Mouse (Mus musculus): ENCODE results near the gene Dnajc17.

DNA sequence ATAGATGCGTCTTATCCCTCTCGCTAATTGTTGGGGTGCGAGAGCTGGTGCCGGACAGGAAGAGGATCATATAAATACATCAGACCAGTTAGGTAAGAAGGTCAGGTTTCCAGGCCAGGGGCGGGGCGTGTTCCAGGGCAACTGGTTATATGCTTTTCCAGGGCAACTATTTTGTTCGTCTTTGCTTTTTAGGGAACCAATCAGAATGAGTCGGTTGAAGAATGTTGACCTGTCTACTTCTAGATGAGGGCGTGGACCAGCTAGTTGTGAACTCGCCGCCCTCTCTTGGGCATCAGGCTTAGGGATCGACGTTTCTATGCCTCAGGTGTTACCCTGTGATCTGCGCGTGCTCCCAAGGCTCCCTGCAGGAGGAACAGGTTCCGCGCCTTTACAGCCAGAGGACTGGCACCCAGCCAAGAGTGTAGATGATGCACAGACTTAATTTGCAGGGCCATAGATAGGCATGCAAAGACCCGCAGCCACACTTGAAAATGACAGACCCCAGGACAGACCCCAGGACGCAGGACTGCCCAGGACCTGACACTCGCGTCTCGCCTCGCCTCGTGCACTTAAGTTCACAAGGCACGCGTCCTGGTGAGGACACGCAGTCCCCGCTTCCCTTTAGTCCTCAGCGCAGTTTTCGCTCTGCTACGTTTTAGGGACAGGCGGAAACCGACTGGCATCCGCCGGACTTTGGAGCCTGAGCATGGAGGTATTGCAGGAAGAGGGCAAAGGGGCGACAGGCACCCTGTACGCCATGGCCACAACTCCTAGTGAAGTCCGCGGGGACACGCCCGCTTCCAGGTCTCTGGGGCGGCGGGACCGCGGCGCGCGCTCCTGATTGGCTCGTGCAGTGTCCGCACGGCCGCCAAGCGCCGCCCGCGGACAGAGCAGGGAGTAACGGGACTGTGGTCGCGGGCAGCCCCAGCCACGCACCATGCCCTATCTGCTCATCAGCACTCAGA lies 41.4 kb downstream of the Dnajc17 start, which contains the start of gene Gchfr:
- TF ChIP-seq CTCF (IDR thresholded peaks at IDR 0.05; ENCODE audit: borderline replicate concordance, control insufficient read depth, extremely low read depth, insufficient read depth, low read length, poor library complexity) (no peak), POLR2A (IDR thresholded peaks at IDR 0.05; ENCODE audit: control insufficient read depth, extremely low read depth, insufficient read depth, low read length, poor library complexity) (no peak)

All from thymus, adult 2 months (tissue).